Mouse (Mus musculus) monocyte, adult 5-6 weeks (primary cell): ENCODE results near the gene Themis2. TPM values are rescaled to one million over a fixed set of nuclear protein-coding genes. Genes with fewer than 3 reads are reported as not detected.
"Not testable (repeated sequence)": the region's sequence is repeated elsewhere in the genome, so short reads cannot be mapped to it uniquely, and the experiment has no call there.

Experiments
- ATAC-seq: fragments of 153-309, 156-312 bp; replicated peaks from 2 replicates; pipeline ENCODE4 v1.8.0; 2017; ENCODE audit warnings: mild to moderate bottlenecking; ENCODE audit not compliant: low TSS enrichment, insufficient number of reproducible peaks, severe bottlenecking, poor library complexity, low FRiP score
- total RNA-seq: library from RNA; stranded (forward); fragments of 200-1000, 200-491, 200-594 nt; gene quantifications from 3 replicates; pipeline ENCODE4 v1.2.3, GENCODE M21; 2017

Gene Themis2
- total RNA-seq, 1 experiment from 2014 or later, result 196 TPM

- peak; percentile 42 for ATAC-seq
These were observed 6.0 kb upstream of the Themis2 start for GRCm38 (mm10) chr4:132802171-132802637.

DNA sequence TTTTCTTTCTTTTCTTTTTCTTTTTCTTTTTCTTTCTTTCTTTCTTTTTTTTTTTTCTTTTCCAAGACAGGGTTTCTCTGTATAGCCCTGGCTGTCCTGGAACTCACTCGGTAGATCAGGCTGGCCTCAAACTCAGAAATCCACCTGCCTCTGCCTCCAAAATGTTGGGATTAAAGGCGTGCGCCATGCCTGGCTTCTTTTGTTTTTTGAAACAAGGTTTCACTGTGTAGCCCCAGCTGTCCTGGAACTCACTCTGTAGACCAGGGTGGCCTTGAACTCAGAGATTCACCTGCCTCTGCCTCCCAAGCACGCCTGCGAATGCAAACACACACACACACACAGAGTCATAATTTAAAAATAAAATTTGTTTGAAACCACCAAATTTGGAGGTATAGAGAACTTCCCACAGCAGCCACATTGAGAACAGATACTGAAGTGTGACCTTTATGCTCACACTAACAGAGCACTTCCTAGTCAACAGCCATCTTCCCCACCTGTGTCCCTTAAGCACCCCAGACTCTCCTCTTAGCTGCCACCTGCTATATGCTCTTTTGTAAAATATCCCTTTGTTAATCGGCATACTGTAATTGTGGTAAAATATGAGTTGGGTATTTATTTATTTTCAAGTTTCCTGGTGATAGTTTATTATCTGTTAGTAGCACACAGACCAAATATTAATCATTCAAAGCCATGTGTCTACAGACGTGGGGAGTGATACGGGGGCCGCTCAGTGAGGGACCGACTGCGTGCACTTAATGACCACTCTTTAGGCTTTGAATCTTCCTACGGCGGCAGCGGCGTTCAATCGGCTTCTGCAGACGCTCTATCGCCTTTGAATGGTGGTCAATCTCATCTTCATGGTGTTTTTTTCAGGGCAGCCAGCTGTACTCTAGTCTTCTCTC is 5.2 kb upstream of the Themis2 start:
- peak; percentile 24 for ATAC-seq

DNA sequence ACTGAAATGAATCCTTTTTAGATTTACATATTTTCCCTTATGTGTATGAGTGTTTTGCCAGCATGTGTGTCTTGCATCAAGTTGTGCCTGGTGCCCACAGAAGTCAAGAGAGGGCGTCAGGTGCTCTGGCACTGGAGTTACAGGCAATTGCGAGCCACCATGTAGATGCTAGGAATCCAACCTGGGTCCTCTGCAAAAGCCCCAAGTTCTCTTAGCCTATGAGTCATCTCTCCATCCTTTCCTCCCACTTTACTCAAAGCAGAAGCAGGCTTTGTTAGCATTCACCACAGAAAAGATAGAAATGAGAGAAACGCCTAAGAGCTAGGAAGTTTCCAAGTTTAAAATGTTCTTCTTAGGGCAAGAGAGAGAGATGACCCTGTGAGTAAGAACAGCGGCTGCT is 3.7 kb upstream of the Themis2 start:
- no peak; the same call in 1 of the 2 replicates for ATAC-seq

- not testable (repeated sequence) for ATAC-seq
These were observed 2.5 kb upstream of the Themis2 start for GRCm38 (mm10) chr4:132798666-132799065.

DNA sequence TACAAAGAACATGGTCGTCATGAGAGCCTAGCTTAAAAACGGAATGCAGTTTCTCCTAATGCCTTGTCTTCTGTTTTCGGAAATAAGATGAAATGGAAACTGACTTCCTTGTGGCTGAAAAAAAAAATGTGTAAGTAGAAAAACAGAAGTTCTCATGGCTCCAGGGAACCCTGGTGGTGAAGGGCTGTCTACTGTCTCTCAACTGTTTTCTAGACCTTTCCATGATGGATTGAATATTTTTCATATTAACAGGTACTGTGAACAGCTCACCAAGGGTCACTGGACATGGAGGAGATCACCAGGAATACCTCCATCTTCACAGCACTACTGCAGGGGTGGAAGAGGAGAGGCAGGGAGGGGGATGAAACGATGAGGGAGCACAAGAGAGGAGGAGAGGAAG is 1.8 kb upstream of the Themis2 start:
- no peak for ATAC-seq

DNA sequence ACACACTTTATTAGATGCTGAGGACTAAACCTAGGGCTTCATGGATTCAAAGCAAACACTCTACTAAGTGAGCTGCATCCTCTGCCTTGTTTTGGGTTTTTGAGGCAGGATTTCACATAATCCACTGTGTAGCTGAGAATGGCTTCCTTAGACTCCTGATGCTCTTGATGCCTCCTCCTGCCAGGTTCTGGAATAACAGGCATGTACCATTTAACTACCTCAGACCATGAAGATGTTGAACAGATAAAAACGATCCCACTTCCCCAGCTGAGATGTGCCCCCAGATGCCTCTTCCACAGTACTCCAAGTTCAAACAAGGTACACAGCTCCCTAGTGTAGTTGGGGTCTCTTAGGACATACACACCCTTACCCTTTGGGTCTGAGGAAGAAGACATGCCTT is 1.3 kb upstream of the Themis2 start:
- no peak for ATAC-seq

- ATAC-seq, result peak; percentile 32
These were observed 1.0 kb downstream of the Themis2 start for GRCm38 (mm10) chr4:132795171-132795570.

- peak; percentile 80 for ATAC-seq
These were observed 1.4 kb downstream of the Themis2 start for GRCm38 (mm10) chr4:132794760-132795159.

- ATAC-seq, result peak; percentile 51
These were observed 2.2 kb downstream of the Themis2 start for GRCm38 (mm10) chr4:132794028-132794427.

DNA sequence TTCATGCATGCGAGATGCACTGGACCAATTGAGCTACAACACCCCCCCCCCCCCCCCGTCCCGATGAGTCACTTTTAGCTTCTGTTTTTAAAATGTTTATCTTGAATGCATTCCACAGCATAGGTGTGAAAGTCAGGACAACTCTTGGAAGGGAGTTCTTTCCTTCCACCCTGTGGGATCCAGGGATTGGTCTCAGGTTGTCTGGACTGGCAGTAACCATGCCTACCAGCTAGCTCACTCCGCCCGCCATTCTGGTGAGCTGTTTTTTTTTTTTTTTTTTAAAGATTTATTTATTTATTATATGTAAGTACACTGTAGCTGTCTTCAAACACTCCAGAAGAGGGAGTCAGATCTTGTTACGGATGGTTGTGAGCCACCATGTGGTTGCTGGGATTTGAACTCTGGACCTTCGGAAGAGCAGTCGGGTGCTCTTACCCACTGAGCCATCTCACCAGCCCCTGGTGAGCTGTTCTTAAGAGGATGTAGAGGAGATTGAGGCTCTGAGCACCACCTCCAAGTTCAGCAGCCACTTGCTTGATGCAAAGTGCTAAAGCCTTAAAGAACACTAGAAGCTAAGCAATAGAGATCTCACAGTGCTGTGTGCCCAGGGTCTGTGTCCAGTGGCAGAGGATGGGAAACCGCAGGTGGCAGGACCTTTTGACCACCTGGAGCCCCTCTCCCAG is 2.7 kb downstream of the Themis2 start:
- ATAC-seq, result not testable (repeated sequence)

GRCm38 (mm10) chr4:132789731-132790130 is 6.5 kb downstream of the Themis2 start:
- ATAC-seq, result no peak

DNA sequence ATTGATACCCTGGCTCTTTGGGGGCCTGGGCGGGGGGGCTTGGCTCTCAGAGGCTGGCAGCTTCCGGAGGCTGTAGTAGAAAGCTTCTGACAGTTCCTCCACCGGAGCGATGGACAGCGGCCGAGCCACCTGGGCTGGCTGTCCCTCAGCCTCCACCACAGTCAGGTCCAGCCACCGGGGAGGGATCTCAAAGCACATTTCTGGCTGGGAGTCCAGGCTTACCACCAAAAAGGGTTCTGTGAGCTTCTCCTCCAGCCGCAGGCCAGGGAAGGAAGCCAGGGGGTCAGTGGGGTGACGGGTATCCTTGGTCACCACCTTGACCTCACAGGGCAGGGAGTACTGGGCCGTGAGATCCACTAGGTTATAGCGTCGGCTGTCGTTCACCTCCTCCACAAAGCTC is 11.0 kb downstream of the Themis2 start:
- no peak for ATAC-seq

GRCm38 (mm10) chr4:132783732-132784131 is 12.5 kb downstream of the Themis2 start:
- peak; percentile 21; the same call in 1 of the 2 replicates for ATAC-seq

GRCm38 (mm10) chr4:132780288-132780687 is 15.9 kb downstream of the Themis2 start:
- peak; percentile 78 for ATAC-seq

DNA sequence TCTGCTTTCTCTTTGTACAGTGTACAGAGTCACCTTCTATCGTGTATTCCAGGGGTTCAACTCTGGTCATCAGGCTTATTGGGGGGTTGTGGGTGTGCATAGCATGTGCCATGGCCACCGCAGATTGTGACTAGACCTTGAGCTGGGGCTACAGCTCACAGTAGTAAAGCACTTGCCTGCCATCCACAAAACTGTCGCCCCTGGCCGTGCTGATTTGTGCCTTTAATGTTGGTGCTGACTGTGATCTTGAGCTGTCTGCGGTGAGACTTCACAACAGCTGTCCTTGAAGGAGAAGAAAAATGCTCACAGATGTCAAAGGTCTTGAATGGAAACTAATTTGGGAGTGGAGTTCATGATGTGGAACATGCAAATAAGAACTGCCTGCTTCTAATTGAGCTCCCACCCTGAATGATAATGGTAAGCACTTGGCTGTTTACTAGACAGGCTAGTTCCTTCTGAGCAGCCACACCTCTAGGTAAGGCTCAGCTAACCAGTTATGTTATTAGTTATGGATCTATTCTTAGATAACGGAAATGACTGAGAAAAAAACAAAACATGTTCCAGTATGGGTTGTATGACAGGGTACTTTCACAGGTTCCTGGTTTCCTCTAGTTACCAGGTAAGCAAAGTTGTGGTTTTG is 17.5 kb downstream of the Themis2 start:
- no peak for ATAC-seq

DNA sequence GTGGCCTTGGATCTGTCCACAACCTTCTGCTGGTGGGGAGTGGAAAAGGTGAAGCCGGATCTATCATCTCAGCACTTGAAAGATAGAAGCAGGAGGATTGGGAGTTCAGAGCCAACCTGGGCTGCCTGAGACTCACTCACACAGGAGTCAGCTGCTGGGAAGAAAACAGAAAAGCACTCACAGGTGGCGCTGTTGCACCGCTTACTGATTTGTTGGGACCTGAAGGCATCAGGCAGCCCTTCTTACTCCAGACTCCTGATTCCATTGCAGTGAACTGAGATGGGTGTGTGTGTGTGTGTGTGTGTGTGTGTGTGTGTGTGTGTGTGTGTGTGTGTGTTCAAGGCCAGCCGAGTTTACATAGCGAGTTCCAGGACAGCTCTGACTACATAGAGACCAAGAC is 19.4 kb downstream of the Themis2 start:
- peak; percentile 49 for ATAC-seq

DNA sequence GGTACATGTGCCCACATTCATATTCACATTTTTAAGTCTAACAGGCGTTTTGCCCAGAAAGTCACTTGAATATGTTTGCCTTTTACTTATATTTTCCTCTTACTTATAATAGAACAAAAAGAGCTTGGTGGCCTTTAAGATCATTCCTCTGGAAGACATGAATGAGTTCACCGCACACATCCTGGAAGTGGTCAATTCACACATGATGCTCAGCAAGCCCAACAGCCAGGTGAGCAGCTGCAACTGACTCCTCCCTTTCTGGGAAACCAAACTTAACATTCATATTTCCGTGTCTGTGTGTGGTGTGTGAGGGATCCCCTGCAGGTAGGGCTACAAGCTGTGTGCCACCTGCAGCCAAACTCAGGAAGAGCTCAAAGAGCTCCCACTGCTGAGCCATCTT is 21.3 kb downstream of the Themis2 start:
- ATAC-seq, result no peak

GRCm38 (mm10) chr4:132771776-132772175 is 24.4 kb downstream of the Themis2 start:
- no peak for ATAC-seq
